Mouse (Mus musculus): ENCODE results near the gene Nsfl1c. TPM values are rescaled to one million over a fixed set of nuclear protein-coding genes. Genes with fewer than 3 reads are reported as not detected.

Gene Nsfl1c
- polyA plus RNA-seq, 1 experiment = 146 TPM

- 86% methylated on average over 3 of the region's 3 CpGs for WGBS
- DNase-seq = no peak
- no peaks in the 10 kb centered on the region; the same call in 1 of the 2 replicates for H3K4me1 ChIP-seq (ENCODE audit: control insufficient read depth, insufficient read depth, low read length)
- TF ChIP-seq CTCF (IDR thresholded peaks at IDR 0.05; ENCODE audit: borderline replicate concordance, insufficient read depth, low read depth, low read length) (no peak), POLR2A (IDR thresholded peaks at IDR 0.05; ENCODE audit: borderline replicate concordance, insufficient read depth, low read length) (no peak)
- no peak overlapping the region for H3K27ac ChIP-seq (ENCODE audit: insufficient read depth, low read length)
- H3K4me3 ChIP-seq (replicated peaks; ENCODE audit: insufficient read depth, low read depth, low read length) = no peak overlapping the region
- H3K27me3 ChIP-seq (ENCODE audit: control insufficient read depth, insufficient read depth, low read length) = no peaks in the 10 kb centered on the region
Observed at GRCm38 (mm10) chr2:151513525-151514285, 19.7 kb downstream of the Nsfl1c start.

- DNase-seq = no peak
- WGBS = 95% methylated on average over 2 of the region's 2 CpGs
- Histone ChIP-seq H3K27me3 (ENCODE audit: control insufficient read depth, insufficient read depth, low read length) (no peaks in the 10 kb centered on the region), H3K4me3 (replicated peaks; ENCODE audit: insufficient read depth, low read depth, low read length) (no peak overlapping the region), H3K27ac (ENCODE audit: insufficient read depth, low read length) (no peak overlapping the region), H3K4me1 (ENCODE audit: control insufficient read depth, insufficient read depth, low read length) (no peaks in the 10 kb centered on the region)
- TF ChIP-seq CTCF (IDR thresholded peaks at IDR 0.05; ENCODE audit: borderline replicate concordance, insufficient read depth, low read depth, low read length) = no peak
- TF ChIP-seq POLR2A (IDR thresholded peaks at IDR 0.05; ENCODE audit: borderline replicate concordance, insufficient read depth, low read length) = no peak
Observed at GRCm38 (mm10) chr2:151519000-151519399, 25.0 kb downstream of the Nsfl1c start.

GRCm38 (mm10) chr2:151524324-151525041, 30.5 kb downstream of the Nsfl1c start:
- WGBS = 66% methylated on average over 4 of the region's 4 CpGs
- no peak for DNase-seq

GRCm38 (mm10) chr2:151525520-151525919, 31.5 kb downstream of the Nsfl1c start:
- Histone ChIP-seq H3K27me3 (ENCODE audit: control insufficient read depth, insufficient read depth, low read length) (no peaks in the 10 kb centered on the region), H3K4me3 (replicated peaks; ENCODE audit: insufficient read depth, low read depth, low read length) (no peak overlapping the region), H3K4me1 (ENCODE audit: control insufficient read depth, insufficient read depth, low read length) (no peaks in the 10 kb centered on the region), H3K27ac (ENCODE audit: insufficient read depth, low read length) (no peak overlapping the region)
- DNase-seq = no peak
- TF ChIP-seq POLR2A (IDR thresholded peaks at IDR 0.05; ENCODE audit: borderline replicate concordance, insufficient read depth, low read length) (no peak), CTCF (IDR thresholded peaks at IDR 0.05; ENCODE audit: borderline replicate concordance, insufficient read depth, low read depth, low read length) (no peak)
- 77% methylated on average over 2 of the region's 2 CpGs for WGBS

More at GRCm38 (mm10) chr2:151524324-151525041, 30.5 kb downstream of the Nsfl1c start:
- TF ChIP-seq CTCF (IDR thresholded peaks at IDR 0.05; ENCODE audit: borderline replicate concordance, insufficient read depth, low read depth, low read length) (no peak), POLR2A (IDR thresholded peaks at IDR 0.05; ENCODE audit: borderline replicate concordance, insufficient read depth, low read length) (no peak)
- H3K27me3 ChIP-seq (ENCODE audit: control insufficient read depth, insufficient read depth, low read length) = no peaks in the 10 kb centered on the region
- H3K27ac ChIP-seq (ENCODE audit: insufficient read depth, low read length) = no peak overlapping the region
- H3K4me1 ChIP-seq (ENCODE audit: control insufficient read depth, insufficient read depth, low read length) = no peaks in the 10 kb centered on the region
- no peak overlapping the region for H3K4me3 ChIP-seq (replicated peaks; ENCODE audit: insufficient read depth, low read depth, low read length)

- no peaks in the 10 kb centered on the region for H3K27me3 ChIP-seq (ENCODE audit: control insufficient read depth, insufficient read depth, low read length)
- TF ChIP-seq POLR2A (IDR thresholded peaks at IDR 0.05; ENCODE audit: borderline replicate concordance, insufficient read depth, low read length) (no peak), CTCF (IDR thresholded peaks at IDR 0.05; ENCODE audit: borderline replicate concordance, insufficient read depth, low read depth, low read length) (no peak)
- no peaks in the 10 kb centered on the region for H3K4me1 ChIP-seq (ENCODE audit: control insufficient read depth, insufficient read depth, low read length)
- WGBS = 91% methylated on average over 1 of the region's 1 CpGs
- H3K27ac ChIP-seq (ENCODE audit: insufficient read depth, low read length) = no peak overlapping the region
- no peak for DNase-seq
- no peak overlapping the region for H3K4me3 ChIP-seq (replicated peaks; ENCODE audit: insufficient read depth, low read depth, low read length)
Observed at GRCm38 (mm10) chr2:151528066-151528465, 34.1 kb downstream of the Nsfl1c start.

- Histone ChIP-seq H3K4me3 (replicated peaks; ENCODE audit: insufficient read depth, low read depth, low read length) (no peak overlapping the region), H3K27ac (ENCODE audit: insufficient read depth, low read length) (no peak overlapping the region), H3K4me1 (ENCODE audit: control insufficient read depth, insufficient read depth, low read length) (no peaks in the 10 kb centered on the region), H3K27me3 (ENCODE audit: control insufficient read depth, insufficient read depth, low read length) (no peaks in the 10 kb centered on the region)
- TF ChIP-seq POLR2A (IDR thresholded peaks at IDR 0.05; ENCODE audit: borderline replicate concordance, insufficient read depth, low read length) (no peak), CTCF (IDR thresholded peaks at IDR 0.05; ENCODE audit: borderline replicate concordance, insufficient read depth, low read depth, low read length) (no peak)
- no peak for DNase-seq
Observed at GRCm38 (mm10) chr2:151529169-151529568, 35.2 kb downstream of the Nsfl1c start.

GRCm38 (mm10) chr2:151530378-151531230, 36.6 kb downstream of the Nsfl1c start:
- DNase-seq = no peak
- WGBS = 50% methylated on average over 8 of the region's 8 CpGs
- Histone ChIP-seq H3K27me3 (ENCODE audit: control insufficient read depth, insufficient read depth, low read length) (no peaks in the 10 kb centered on the region), H3K4me3 (replicated peaks; ENCODE audit: insufficient read depth, low read depth, low read length) (no peak overlapping the region), H3K4me1 (ENCODE audit: control insufficient read depth, insufficient read depth, low read length) (no peaks in the 10 kb centered on the region), H3K27ac (ENCODE audit: insufficient read depth, low read length) (no peak overlapping the region)
- TF ChIP-seq CTCF (IDR thresholded peaks at IDR 0.05; ENCODE audit: borderline replicate concordance, insufficient read depth, low read depth, low read length) = no peak
- TF ChIP-seq POLR2A (IDR thresholded peaks at IDR 0.05; ENCODE audit: borderline replicate concordance, insufficient read depth, low read length) = no peak
